Mouse (Mus musculus) ES-Bruce4 (cell line): Measurements from ENCODE around the gene Prickle1.

Experiments used
- CTCF ChIP-seq: IDR thresholded peaks from one replicate; pipeline ENCODE4 v1.8.1; 2011; ENCODE audit warnings: low read depth, low read length
- EP300 ChIP-seq: IDR thresholded peaks from 2 replicates; pipeline ENCODE4 v1.6.1; 2011; ENCODE audit warnings: low read depth, low read length; ENCODE audit not compliant: insufficient read depth
- POLR2A ChIP-seq: IDR thresholded peaks from one replicate; pipeline ENCODE4 v1.8.1; 2011; ENCODE audit warnings: low read length; ENCODE audit not compliant: insufficient read depth

DNA sequence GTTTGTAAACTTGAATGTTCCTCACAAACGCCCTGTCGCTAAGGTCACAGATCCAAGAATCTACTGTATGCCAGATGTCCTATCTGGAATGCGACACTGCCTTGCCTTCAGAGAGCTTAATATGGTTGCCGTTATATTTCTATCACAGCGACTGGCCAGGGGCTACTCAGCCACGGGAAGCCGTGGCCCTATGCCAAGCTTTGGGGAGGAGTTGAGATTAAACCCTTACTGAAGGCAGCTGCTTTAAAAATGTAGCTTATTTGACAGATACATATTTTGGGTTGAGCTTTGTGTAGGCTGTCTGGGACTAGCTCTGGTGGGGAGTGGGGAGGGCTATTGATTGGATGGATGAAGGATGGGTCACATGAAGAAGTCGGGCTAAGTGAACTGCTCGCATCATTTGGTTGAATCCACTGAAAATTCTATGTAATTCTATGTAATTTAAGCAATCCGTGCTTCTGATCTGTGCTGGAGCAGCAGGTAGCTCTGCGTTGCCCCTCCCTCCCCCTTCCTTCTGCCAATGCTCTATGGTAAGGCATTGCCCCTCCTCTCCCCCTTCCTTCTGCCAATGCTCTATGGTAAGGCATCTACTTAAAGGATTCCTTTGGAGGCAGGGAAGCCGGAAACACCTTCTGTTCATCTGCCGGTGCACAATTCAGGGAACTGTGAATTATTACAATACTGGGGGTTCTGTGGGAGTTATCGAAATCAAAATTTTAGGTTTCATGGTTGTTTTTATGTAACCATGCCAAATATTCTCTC is 28.0 kb downstream of the Prickle1 start:
- TF ChIP-seq EP300 (no peak), CTCF (no peak), POLR2A (no peak)
